Comparison of ENCODE assay signal across 8 mouse cellular contexts in the genomic region with DNA sequence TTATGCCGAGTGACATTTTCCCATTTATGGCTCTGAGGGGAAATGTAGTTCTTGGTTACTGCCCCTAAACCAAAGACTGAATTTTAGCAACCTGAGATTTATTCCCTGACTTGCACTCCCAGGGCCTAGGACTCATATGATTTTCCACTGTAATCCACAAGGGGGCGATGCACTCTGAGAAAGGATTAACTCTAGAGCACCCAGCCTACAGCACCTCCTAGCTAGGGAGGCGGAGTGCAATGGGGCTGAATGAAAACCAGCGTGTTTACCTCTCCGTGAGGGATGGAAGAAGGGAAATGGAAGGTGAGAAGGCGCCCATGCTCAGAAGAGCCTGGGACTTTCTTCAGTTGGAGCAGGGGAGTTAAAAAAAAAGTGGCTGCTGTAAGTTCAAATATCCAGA.
A peak's percentile ranks its signal among the peaks of the same experiment; 100 is the strongest.
DNase-seq lines count a peak whose midpoint lies in the region; ATAC-seq and TF ChIP-seq lines count a peak whose summit lies in the region.

No protein-coding gene starts in this region.

- peak; percentile 65 for TF ChIP-seq CTCF in heart, postnatal 0 days (IDR thresholded peaks at IDR 0.05; ENCODE audit: low read depth)
- peak; percentile 68 for TF ChIP-seq CTCF in lung, embryonic 14.5 days (IDR thresholded peaks at IDR 0.05; ENCODE audit: low read depth)

- H3K27me3 ChIP-seq in heart, postnatal 0 days (ENCODE audit: control insufficient read depth, insufficient read depth, low read length): no peaks in the 10 kb centered on the region
- H3K27me3 ChIP-seq in kidney, embryonic 15.5 days: peaks cover 27% of the 10 kb centered on the region
- H3K27me3 ChIP-seq in lung, embryonic 14.5 days (ENCODE audit: insufficient read depth, low read length): no peaks in the 10 kb centered on the region

- peak; percentile 55 for ATAC-seq in heart, postnatal 0 days (ENCODE audit: insufficient read depth, low read depth)
- peak; percentile 63 for ATAC-seq in kidney, embryonic 15.5 days (replicated peaks; ENCODE audit: low FRiP score)
- peak; percentile 63; the same call in 1 of the 2 replicates for ATAC-seq in lung, embryonic 14.5 days (ENCODE audit: insufficient read depth)

- H3K9me3 ChIP-seq in heart, postnatal 0 days (replicated peaks; ENCODE audit: control insufficient read depth, low read length): no peaks in the 10 kb centered on the region
- H3K9me3 ChIP-seq in kidney, embryonic 15.5 days (replicated peaks): no peaks in the 10 kb centered on the region
- H3K9me3 ChIP-seq in lung, embryonic 14.5 days (ENCODE audit: low read depth, low read length): no peaks in the 10 kb centered on the region

- H3K9ac ChIP-seq in heart, postnatal 0 days (replicated peaks; ENCODE audit: low read depth, low read length): no peak overlapping the region
- H3K9ac ChIP-seq in kidney, embryonic 15.5 days: no peak overlapping the region
- no peak overlapping the region for H3K9ac ChIP-seq in lung, embryonic 14.5 days

- H3K27ac ChIP-seq in heart, postnatal 0 days (ENCODE audit: low read depth): no peak overlapping the region
- no peak overlapping the region for H3K27ac ChIP-seq in kidney, embryonic 15.5 days
- no peak overlapping the region for H3K27ac ChIP-seq in lung, embryonic 14.5 days (ENCODE audit: low read depth)

- DNase-seq in heart, postnatal 0 days (ENCODE audit: low spot score): peak; percentile 38
- no peak for DNase-seq in heart, adult 9 months (ENCODE audit: low spot score in 2 of 2)
- DNase-seq in NIH3T3 (ENCODE audit: low read depth): peak; percentile 7
- DNase-seq in embryo, embryonic 11 days: peak; percentile 62
- peak; percentile 71 for DNase-seq in lung, embryonic 14.5 days
- DNase-seq in right cerebral cortex, postnatal 4 days: peak; percentile 26
- DNase-seq in urinary bladder, postnatal 10 days (ENCODE audit: low spot score): no peak

- 23% methylated on average over 6 of the region's 6 CpGs for WGBS in heart, postnatal 0 days
- 27% methylated on average over 6 of the region's 6 CpGs for WGBS in kidney, embryonic 15.5 days
- WGBS in lung, embryonic 14.5 days: 21% methylated on average over 6 of the region's 6 CpGs

- no peak overlapping the region for H3K4me3 ChIP-seq in heart, postnatal 0 days (ENCODE audit: low read depth, low read length)
- H3K4me3 ChIP-seq in kidney, embryonic 15.5 days (replicated peaks): no peak overlapping the region
- H3K4me3 ChIP-seq in lung, embryonic 14.5 days (ENCODE audit: low read depth, low read length): no peak overlapping the region

- no peak overlapping the region for H3K4me2 ChIP-seq in heart, postnatal 0 days (ENCODE audit: low read depth, low read length)
- no peak overlapping the region for H3K4me2 ChIP-seq in kidney, embryonic 15.5 days
- H3K4me2 ChIP-seq in lung, embryonic 14.5 days: no peak overlapping the region

- TF ChIP-seq EP300 in heart, postnatal 0 days (IDR thresholded peaks at IDR 0.05; ENCODE audit: low read depth): no peak

- H3K36me3 ChIP-seq in heart, postnatal 0 days (replicated peaks; ENCODE audit: control insufficient read depth, insufficient read depth, low read length): no peaks in the 10 kb centered on the region
- H3K36me3 ChIP-seq in kidney, embryonic 15.5 days: no peaks in the 10 kb centered on the region
- no peaks in the 10 kb centered on the region for H3K36me3 ChIP-seq in lung, embryonic 14.5 days (ENCODE audit: insufficient read depth)

- H3K4me1 ChIP-seq in heart, postnatal 0 days (ENCODE audit: control insufficient read depth, insufficient read depth): peaks cover 3% of the 10 kb centered on the region; the same call in 1 of the 2 replicates
- H3K4me1 ChIP-seq in kidney, embryonic 15.5 days: peaks cover 5% of the 10 kb centered on the region; the same call in 1 of the 2 replicates
- H3K4me1 ChIP-seq in lung, embryonic 14.5 days (ENCODE audit: insufficient read depth): no peaks in the 10 kb centered on the region

Comparison
In these comparisons a context has a peak if more than half of its experiments do, and no peak if none do; other contexts are left out.
1. DNase-seq: peak in heart, postnatal 0 days (single experiment), NIH3T3 (single experiment), embryo, embryonic 11 days (single experiment), lung, embryonic 14.5 days (single experiment) and right cerebral cortex, postnatal 4 days (single experiment); none in heart, adult 9 months (0 of 2) and urinary bladder, postnatal 10 days (single experiment).
2. Peak in every context shown above with its lines, with median percentiles within 50 percentile points of each other: ATAC-seq.